Comparison of ENCODE assay signal across 15 mouse cellular contexts in the genomic region with DNA sequence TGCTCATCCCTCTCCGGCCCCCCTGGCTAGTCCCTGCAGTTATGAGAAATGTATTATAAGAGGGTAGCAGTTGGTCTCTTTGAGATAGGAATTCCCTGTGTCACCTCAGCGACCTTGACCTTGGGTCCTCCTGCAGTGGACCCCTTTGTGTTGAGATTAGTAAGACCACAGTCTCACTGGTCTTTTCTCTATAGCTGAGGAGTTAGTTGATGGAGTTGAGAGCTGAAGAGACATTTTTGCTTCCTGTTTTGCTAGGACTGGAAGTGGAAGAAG. TPM values are rescaled to one million over a fixed set of nuclear protein-coding genes. Genes with fewer than 3 reads are reported as not detected.
DNase-seq lines count a peak whose midpoint lies in the region; ATAC-seq lines count a peak whose summit lies in the region.
"Had no signal": no experiment of that assay in that cellular context is flagged by ENCODE, and none has a peak within 500 bp of the region (broad histone marks: within the 10 kb centered on the region; RNA-seq: fewer than 3 reads in every experiment).

No protein-coding gene starts in this region.

- H3K4me2 ChIP-seq in heart, embryonic 15.5 days: 0 out of 2 replicates have a peak overlapping the region, but pooled peaks have one; percentile 3
- H3K4me2 ChIP-seq in midbrain, embryonic 12.5 days (replicated peaks): peak overlapping the region; percentile 91; the same call in 1 of the 2 replicates
- H3K4me2 ChIP-seq in midbrain, embryonic 16.5 days (ENCODE audit: low read length): no peak overlapping the region
- H3K4me2 ChIP-seq in intestine, embryonic 15.5 days (replicated peaks): peak overlapping the region; percentile 84

- 0 out of 2 replicates have a peak, but pooled peaks cover 5% of the 10 kb centered on the region for H3K27me3 ChIP-seq in heart, embryonic 15.5 days
- peaks cover 63% of the 10 kb centered on the region for H3K27me3 ChIP-seq in midbrain, embryonic 12.5 days
- H3K27me3 ChIP-seq in midbrain, embryonic 16.5 days (ENCODE audit: control insufficient read depth, insufficient read depth, low read depth, low read length): peaks cover 3% of the 10 kb centered on the region; the same call in 1 of the 2 replicates
- H3K27me3 ChIP-seq in intestine, embryonic 15.5 days (replicated peaks): no peaks in the 10 kb centered on the region; the same call in 1 of the 2 replicates

- WGBS in heart, embryonic 15.5 days: 63% methylated on average over 2 of the region's 2 CpGs
- 43% methylated on average over 2 of the region's 2 CpGs for WGBS in midbrain, embryonic 12.5 days
- WGBS in midbrain, embryonic 16.5 days: 36% methylated on average over 2 of the region's 2 CpGs
- 52% methylated on average over 2 of the region's 2 CpGs for WGBS in intestine, embryonic 15.5 days

- H3K9me3 ChIP-seq in heart, embryonic 15.5 days (replicated peaks): no peaks in the 10 kb centered on the region
- no peaks in the 10 kb centered on the region for H3K9me3 ChIP-seq in midbrain, embryonic 12.5 days
- no peaks in the 10 kb centered on the region for H3K9me3 ChIP-seq in midbrain, embryonic 16.5 days (replicated peaks; ENCODE audit: control insufficient read depth, low read length, poor library complexity, severe bottlenecking)
- no peaks in the 10 kb centered on the region for H3K9me3 ChIP-seq in intestine, embryonic 15.5 days

- no peak overlapping the region for H3K9ac ChIP-seq in heart, embryonic 15.5 days
- no peak overlapping the region for H3K9ac ChIP-seq in midbrain, embryonic 12.5 days (replicated peaks)
- no peak overlapping the region for H3K9ac ChIP-seq in midbrain, embryonic 16.5 days (ENCODE audit: low read depth, low read length)
- no peak overlapping the region for H3K9ac ChIP-seq in intestine, embryonic 15.5 days
- H3K9ac ChIP-seq: liver, embryonic 14.5 days had no signal

- no peaks in the 10 kb centered on the region for H3K36me3 ChIP-seq in heart, embryonic 15.5 days
- no peaks in the 10 kb centered on the region for H3K36me3 ChIP-seq in midbrain, embryonic 12.5 days
- peaks cover 2% of the 10 kb centered on the region; the same call in 1 of the 2 replicates for H3K36me3 ChIP-seq in midbrain, embryonic 16.5 days (ENCODE audit: control insufficient read depth, insufficient read depth, low read length)
- no peaks in the 10 kb centered on the region for H3K36me3 ChIP-seq in intestine, embryonic 15.5 days

- peaks cover 18% of the 10 kb centered on the region for H3K4me1 ChIP-seq in heart, embryonic 15.5 days (replicated peaks)
- H3K4me1 ChIP-seq in midbrain, embryonic 12.5 days: peaks cover 34% of the 10 kb centered on the region
- H3K4me1 ChIP-seq in midbrain, embryonic 16.5 days (ENCODE audit: control insufficient read depth, insufficient read depth, low read length): peaks cover 21% of the 10 kb centered on the region
- H3K4me1 ChIP-seq in intestine, embryonic 15.5 days (replicated peaks): 0 out of 2 replicates have a peak, but pooled peaks cover 7% of the 10 kb centered on the region

- DNase-seq in heart, postnatal 25 days (ENCODE audit: low spot score): no peak
- DNase-seq in urinary bladder, postnatal 14 days (ENCODE audit: low spot score): no peak
- DNase-seq in left cerebral cortex, adult 18-20 months (ENCODE audit: low spot score in 2 of 2): no peak
- DNase-seq: adrenal gland, postnatal 25 days; cerebellum, adult 11 months; kidney, adult 11 months had no signal

- H3K27ac ChIP-seq in heart, embryonic 15.5 days: no peak overlapping the region
- no peak overlapping the region for H3K27ac ChIP-seq in midbrain, embryonic 12.5 days (replicated peaks)
- no peak overlapping the region for H3K27ac ChIP-seq in midbrain, embryonic 16.5 days (ENCODE audit: low read length)
- peak overlapping the region; percentile 69; the same call in 1 of the 2 replicates for H3K27ac ChIP-seq in intestine, embryonic 15.5 days
- H3K27ac ChIP-seq: heart, adult 2 months; left cerebral cortex, adult 2 months; liver, embryonic 14.5 days had no signal

- intact Hi-C loops in heart, postnatal 25 days (cut with DNase I): no loop called here

- ATAC-seq in heart, embryonic 15.5 days (replicated peaks; ENCODE audit: insufficient number of reproducible peaks, insufficient read depth, low FRiP score, low read depth): no peak
- no peak for ATAC-seq in midbrain, embryonic 12.5 days (ENCODE audit: low FRiP score, low read depth)
- ATAC-seq in midbrain, embryonic 16.5 days: no peak
- ATAC-seq in intestine, embryonic 15.5 days: no peak
- no peak for ATAC-seq in monocyte, adult 5-6 weeks (replicated peaks; ENCODE audit: insufficient number of reproducible peaks, low FRiP score, low TSS enrichment, poor library complexity, severe bottlenecking)

- no peak overlapping the region for H3K4me3 ChIP-seq in heart, embryonic 15.5 days
- no peak overlapping the region for H3K4me3 ChIP-seq in midbrain, embryonic 12.5 days
- H3K4me3 ChIP-seq in midbrain, embryonic 16.5 days (ENCODE audit: low read depth, low read length): no peak overlapping the region
- H3K4me3 ChIP-seq in intestine, embryonic 15.5 days (replicated peaks): no peak overlapping the region
- H3K4me3 ChIP-seq: heart, adult 2 months; left cerebral cortex, adult 2 months had no signal

RNA-seq across cellular contexts. Expression of gene Ptch2, which starts 2.8 kb away (rescaled TPM):
- polyA plus RNA-seq in heart, embryonic 15.5 days (2015; fragmentation: Nextera tagmentation; extraction: Ambion mirVana): 1.6 and 3.1 TPM in 2 replicates
- total RNA-seq in heart, postnatal 25 days (2021): 1 to 10 TPM; 1.1 to 1.5 TPM
- polyA plus RNA-seq in midbrain, embryonic 12.5 days (2016; fragmentation: Nextera tagmentation; extraction: Ambion mirVana): 5.3 and 7.0 TPM in 2 replicates
- 7.4 and 9.5 TPM in 2 replicates for polyA plus RNA-seq in midbrain, embryonic 16.5 days (2015; fragmentation: Nextera tagmentation; extraction: Ambion mirVana)
- 5.6 and 5.9 TPM in 2 replicates for polyA plus RNA-seq in intestine, embryonic 15.5 days (2015; fragmentation: Nextera tagmentation; extraction: Ambion mirVana)
- total RNA-seq in monocyte, adult 5-6 weeks (2017): not detected in 3 replicates
- 1 to 10 TPM; 1.1 to 2.0 TPM for total RNA-seq in left cerebral cortex, adult 18-20 months (2021)
- total RNA-seq: megakaryocyte-erythroid progenitor cell, adult 5-6 weeks had no signal

RNA-seq across cellular contexts. Expression of gene Btbd19, which starts 26.8 kb away (rescaled TPM):
- 2.3 and 4.5 TPM in 2 replicates for polyA plus RNA-seq in heart, embryonic 15.5 days (2015; fragmentation: Nextera tagmentation; extraction: Ambion mirVana)
- 1 to 10 TPM; 2.0 to 3.3 TPM for total RNA-seq in heart, postnatal 25 days (2021)
- 3.8 and 4.2 TPM in 2 replicates for polyA plus RNA-seq in midbrain, embryonic 12.5 days (2016; fragmentation: Nextera tagmentation; extraction: Ambion mirVana)
- polyA plus RNA-seq in midbrain, embryonic 16.5 days (2015; fragmentation: Nextera tagmentation; extraction: Ambion mirVana): 3.9 and 4.0 TPM in 2 replicates
- polyA plus RNA-seq in intestine, embryonic 15.5 days (2015; fragmentation: Nextera tagmentation; extraction: Ambion mirVana): 6.0 and 7.6 TPM in 2 replicates
- total RNA-seq in monocyte, adult 5-6 weeks (2017): 15.5 to 17.5 TPM (median 16.9 TPM) in 3 replicates
- total RNA-seq in left cerebral cortex, adult 18-20 months (2021): 10 to 100 TPM; 13.1 to 14.2 TPM

RNA-seq across cellular contexts. Expression of gene Tctex1d4, which starts 27.9 kb away (rescaled TPM):
- polyA plus RNA-seq in heart, embryonic 15.5 days (2015; fragmentation: Nextera tagmentation; extraction: Ambion mirVana): 0.24 TPM in 1 of 2 replicates, not detected in the other
- total RNA-seq in heart, postnatal 25 days (2021): not detected
- not detected in 2 replicates for polyA plus RNA-seq in midbrain, embryonic 12.5 days (2016; fragmentation: Nextera tagmentation; extraction: Ambion mirVana)
- polyA plus RNA-seq in midbrain, embryonic 16.5 days (2015; fragmentation: Nextera tagmentation; extraction: Ambion mirVana): 0.46 and 1.1 TPM in 2 replicates
- polyA plus RNA-seq in intestine, embryonic 15.5 days (2015; fragmentation: Nextera tagmentation; extraction: Ambion mirVana): not detected in 2 replicates
- total RNA-seq in monocyte, adult 5-6 weeks (2017): 3.4 TPM in 1 of 3 replicates, not detected in the others
- under 1 TPM in 1 of 2 experiments, not detected in 1; 0.77 TPM for total RNA-seq in left cerebral cortex, adult 18-20 months (2021)
- total RNA-seq: adrenal gland, postnatal 25 days; heart, adult 2 months; left cerebral cortex, adult 2 months; megakaryocyte-erythroid progenitor cell, adult 5-6 weeks had no signal
- polyA plus RNA-seq: liver, embryonic 14.5 days had no signal

RNA-seq across cellular contexts. Expression of gene Plk3, which starts 35.1 kb away (rescaled TPM):
- 1.8 and 2.5 TPM in 2 replicates for polyA plus RNA-seq in heart, embryonic 15.5 days (2015; fragmentation: Nextera tagmentation; extraction: Ambion mirVana)
- total RNA-seq in heart, postnatal 25 days (2021): 1 to 10 TPM; 1.5 to 2.1 TPM
- polyA plus RNA-seq in midbrain, embryonic 12.5 days (2016; fragmentation: Nextera tagmentation; extraction: Ambion mirVana): 33.1 and 40.4 TPM in 2 replicates
- 18.7 TPM in 2 replicates for polyA plus RNA-seq in midbrain, embryonic 16.5 days (2015; fragmentation: Nextera tagmentation; extraction: Ambion mirVana)
- polyA plus RNA-seq in intestine, embryonic 15.5 days (2015; fragmentation: Nextera tagmentation; extraction: Ambion mirVana): 3.6 and 3.7 TPM in 2 replicates
- total RNA-seq in monocyte, adult 5-6 weeks (2017): 25.5 to 56.5 TPM (median 52.2 TPM) in 3 replicates
- total RNA-seq in left cerebral cortex, adult 18-20 months (2021): 10 to 100 TPM; 16.9 to 17.3 TPM

RNA-seq across cellular contexts. Expression of gene Rps8, which starts 57.3 kb away (rescaled TPM):
- 538 and 545 TPM in 2 replicates for polyA plus RNA-seq in heart, embryonic 15.5 days (2015; fragmentation: Nextera tagmentation; extraction: Ambion mirVana)
- total RNA-seq in heart, postnatal 25 days (2021): 100 to 1,000 TPM; 571 to 648 TPM
- 573 and 608 TPM in 2 replicates for polyA plus RNA-seq in midbrain, embryonic 12.5 days (2016; fragmentation: Nextera tagmentation; extraction: Ambion mirVana)
- 381 and 382 TPM in 2 replicates for polyA plus RNA-seq in midbrain, embryonic 16.5 days (2015; fragmentation: Nextera tagmentation; extraction: Ambion mirVana)
- 1,027 and 1,033 TPM in 2 replicates for polyA plus RNA-seq in intestine, embryonic 15.5 days (2015; fragmentation: Nextera tagmentation; extraction: Ambion mirVana)
- total RNA-seq in monocyte, adult 5-6 weeks (2017): 970 to 1,241 TPM (median 1,065 TPM) in 3 replicates
- total RNA-seq in left cerebral cortex, adult 18-20 months (2021): 100 to 1,000 TPM; 585 to 613 TPM
